Mouse (Mus musculus) adrenal gland, postnatal 14 days (tissue): ENCODE results near the gene Zfp281. TPM values are rescaled to one million over a fixed set of nuclear protein-coding genes. Genes with fewer than 3 reads are reported as not detected.

Experiments used
- DNase-seq: peaks from one replicate; pipeline ENCODE4 v3.0.0; 2021; ENCODE audit warnings: mixed read lengths
- total RNA-seq: library from RNA; stranded (reverse); gene quantifications from 2 replicates; pipeline ENCODE4 v1.2.3, GENCODE M21; 2021

Gene Zfp281
- total RNA-seq, 1 experiment from 2014 or later: 16.3 TPM

DNA sequence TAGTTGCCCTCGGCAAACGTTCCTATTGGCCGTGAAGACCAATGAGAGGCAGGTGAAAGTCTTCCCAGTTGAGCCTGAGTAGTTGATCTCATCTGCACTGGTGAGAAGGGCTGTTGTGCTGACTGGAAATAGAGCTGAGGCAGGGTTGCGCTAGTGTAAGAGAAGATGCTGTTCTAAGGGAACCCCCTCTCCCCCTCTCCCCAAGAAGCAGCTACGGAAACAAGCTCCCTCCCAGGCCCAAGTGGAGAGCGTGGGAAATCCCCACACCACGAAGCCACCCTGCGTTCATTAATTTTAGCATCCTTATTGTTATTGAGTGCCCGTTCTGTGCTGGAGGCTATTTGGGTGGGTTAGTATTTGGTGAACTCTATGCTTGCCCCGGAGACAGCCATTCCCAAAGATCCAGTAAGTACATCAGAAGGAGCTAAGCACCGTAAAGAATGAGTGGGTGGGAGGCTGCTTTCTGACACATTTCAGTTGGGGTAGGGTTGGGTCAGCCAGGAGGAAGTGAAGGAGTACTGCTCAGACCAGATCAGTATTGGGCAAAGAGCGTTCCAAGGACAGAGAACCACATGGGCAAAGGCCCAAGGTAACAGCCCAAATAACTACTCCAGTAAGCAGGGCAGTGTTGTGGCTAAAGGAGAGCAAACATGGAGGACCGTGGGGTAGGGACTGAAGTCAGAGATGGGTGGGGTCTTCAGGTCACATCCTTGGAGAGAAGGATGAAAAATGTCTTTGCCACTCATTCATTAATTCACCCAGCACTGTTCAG lies 33.9 kb downstream of the Zfp281 start:
- peak; percentile 35 for DNase-seq

DNA sequence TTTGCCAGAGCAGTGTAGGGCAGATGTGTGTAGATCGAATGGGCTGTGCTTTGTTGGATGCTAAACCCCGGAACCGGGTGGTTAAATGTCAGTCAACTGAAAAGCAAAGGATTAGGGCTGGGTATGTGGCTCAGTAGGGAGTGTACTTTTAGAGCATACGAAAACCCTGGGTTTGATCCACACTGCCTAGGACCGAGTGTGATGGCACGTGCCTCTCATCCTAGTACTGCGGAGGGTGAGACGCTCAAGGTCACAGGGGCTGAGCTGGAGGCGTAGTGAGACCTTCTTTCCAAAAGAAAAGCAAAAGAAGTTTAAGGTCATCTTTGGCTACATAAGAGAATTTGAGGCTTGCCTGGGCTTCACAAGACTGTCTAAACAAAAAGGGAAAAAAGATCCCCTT lies 34.6 kb downstream of the Zfp281 start:
- DNase-seq: peak; percentile 24

DNA sequence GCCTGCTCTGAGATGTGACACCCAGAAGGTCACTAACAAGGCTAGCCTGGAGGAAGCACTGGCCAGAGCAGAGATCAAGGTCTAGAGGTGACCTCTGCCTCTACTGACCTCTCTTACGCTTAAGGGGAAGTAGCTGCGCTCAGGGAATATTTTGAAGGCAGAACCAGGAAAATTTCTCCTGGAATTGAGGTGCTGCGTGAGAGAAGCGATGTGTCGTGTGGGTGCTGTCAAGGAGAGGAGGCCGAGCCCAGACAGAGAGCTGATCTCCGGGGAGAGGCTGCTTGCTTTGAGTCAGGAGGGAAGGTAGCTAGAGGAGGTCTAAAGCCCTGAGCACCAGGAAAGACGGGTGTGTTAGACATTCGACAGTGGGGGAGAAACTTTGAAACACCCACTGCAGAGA lies 35.2 kb downstream of the Zfp281 start:
- peak; percentile 28 for DNase-seq

DNA sequence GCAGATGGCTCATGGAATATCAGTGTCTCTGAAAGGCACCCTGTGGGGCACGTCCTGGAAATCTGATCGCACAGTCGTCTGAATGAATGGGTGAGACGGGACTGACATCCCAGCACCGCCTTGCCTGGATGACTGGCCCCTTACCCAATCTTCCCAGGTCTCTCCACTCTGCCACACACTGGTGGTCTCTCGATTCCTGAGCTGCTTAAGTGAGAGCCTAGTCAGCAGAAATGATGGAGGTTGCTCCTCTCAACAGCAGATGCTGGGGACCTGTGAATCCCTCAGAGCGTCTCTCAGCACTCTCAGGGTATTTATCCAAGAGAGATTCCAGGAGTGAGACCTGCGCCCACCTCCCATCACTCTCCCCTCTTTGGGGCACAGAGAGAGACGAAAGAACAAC lies 36.8 kb downstream of the Zfp281 start:
- DNase-seq: no peak

DNA sequence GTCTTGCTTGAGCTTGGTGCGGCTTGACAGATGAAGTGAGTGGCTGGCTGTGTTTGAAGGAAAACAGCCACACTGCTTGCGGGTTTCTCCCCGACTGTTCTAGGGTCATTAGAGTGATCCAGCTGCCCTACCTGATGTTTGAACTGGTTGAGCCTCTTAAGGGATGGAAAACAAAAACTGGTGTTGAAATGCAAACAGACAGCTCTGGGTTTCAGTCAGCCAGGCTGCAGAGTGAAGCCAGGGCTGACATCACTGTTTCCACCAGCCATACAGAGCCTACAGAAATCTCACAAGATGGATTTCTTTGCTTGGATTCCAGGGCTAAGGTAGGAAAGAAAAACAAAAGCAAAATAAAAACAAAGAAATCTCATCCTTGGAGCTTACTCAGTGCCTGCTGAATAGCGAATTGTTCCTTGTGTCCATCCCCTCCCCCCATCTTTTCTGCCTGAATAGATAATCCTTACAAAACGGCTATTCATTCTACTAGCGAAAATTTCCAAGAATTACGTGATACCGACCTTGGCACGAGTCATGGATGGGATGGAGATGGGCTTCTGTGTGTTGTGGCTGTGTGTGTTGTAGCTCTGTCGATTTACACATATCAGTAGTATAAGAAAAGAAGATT lies 37.4 kb downstream of the Zfp281 start:
- no peak for DNase-seq

DNA sequence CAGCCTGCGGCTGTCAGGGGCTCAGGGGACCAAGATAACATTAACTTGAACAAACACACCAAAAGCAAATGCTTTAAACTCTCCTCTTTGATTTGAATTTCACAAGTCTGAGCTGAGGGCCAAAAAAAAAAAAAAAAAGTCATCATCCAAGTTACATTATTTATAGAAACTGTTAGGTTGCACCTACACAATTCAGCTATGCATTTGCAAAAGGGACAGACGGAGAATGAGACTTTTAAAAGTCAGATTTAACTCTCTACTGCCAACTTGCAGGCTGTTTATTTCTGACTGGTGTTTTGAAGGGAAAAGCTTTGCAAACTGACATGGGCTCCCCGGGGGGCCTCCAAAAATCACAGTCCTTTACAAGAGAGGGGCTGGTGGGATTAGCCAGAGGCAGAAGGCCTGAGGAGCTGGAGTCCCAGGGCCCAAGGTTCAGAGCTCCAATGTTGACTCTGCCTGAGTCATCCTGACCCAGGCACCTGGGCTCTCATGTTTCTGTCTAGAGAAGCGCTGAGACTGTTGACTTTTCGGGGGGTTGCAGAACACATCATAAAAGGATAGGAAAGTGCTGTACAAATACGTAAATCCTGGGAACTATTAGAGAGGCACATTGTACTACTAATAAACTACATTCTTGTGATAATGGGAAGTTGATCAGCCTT lies 40.4 kb downstream of the Zfp281 start:
- DNase-seq: no peak

DNA sequence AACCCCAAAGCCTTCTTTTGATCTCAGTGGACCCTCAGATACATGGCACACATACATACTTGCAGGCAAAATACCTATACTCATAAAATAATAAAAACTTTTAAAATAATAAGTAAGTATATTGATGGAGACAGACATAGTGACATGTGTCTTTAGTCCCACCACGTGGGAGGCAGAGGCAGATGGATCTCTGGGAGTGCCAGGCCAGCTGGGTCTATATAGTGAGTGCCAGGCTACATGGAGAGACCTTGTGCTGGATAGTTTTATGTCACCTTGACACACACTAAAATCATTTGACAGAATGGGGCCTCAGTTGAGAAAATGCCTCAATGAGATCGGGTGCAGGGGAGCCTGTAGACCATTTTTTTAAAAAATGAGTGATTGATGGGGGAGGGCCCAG lies 41.8 kb downstream of the Zfp281 start:
- no peak for DNase-seq

DNA sequence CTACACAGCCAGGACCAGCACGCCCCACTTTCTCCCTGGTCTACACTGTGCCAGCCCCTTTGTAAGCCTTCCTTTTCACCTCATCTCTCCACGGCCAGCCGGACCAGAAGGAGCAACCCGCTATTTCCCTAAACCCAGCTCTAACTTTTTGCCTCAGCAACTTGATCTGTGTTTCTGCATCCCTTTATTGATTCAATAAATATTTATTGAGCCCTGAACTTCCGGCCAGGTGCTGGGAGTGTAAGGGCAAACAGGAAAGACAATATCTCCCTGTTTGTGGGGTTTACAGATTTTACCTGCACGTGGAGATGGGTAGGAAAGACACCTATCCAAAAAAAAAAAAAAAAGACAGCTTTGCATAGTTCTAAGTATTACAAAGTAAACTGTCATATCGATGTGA lies 45.2 kb downstream of the Zfp281 start:
- no peak for DNase-seq

DNA sequence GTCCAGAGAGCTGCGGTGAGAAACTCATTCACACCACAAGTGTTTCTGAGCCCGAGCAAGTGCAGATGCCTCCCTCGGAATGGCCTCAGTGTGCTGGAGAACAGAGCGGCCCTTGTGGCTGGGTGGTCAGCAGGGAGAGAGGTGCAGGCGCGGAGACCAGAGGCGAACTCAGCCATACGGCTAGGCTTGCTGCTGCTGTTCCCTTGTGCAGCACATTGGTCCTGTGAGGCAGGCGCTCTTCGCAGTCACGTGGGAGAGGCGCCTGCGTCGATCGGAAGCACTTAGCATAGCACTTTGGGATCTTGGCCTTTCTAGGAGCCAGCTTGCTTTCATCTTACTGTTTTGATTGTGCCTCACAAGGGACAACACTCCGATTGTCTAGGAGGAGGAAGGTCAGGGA lies 45.7 kb downstream of the Zfp281 start:
- no peak for DNase-seq

DNA sequence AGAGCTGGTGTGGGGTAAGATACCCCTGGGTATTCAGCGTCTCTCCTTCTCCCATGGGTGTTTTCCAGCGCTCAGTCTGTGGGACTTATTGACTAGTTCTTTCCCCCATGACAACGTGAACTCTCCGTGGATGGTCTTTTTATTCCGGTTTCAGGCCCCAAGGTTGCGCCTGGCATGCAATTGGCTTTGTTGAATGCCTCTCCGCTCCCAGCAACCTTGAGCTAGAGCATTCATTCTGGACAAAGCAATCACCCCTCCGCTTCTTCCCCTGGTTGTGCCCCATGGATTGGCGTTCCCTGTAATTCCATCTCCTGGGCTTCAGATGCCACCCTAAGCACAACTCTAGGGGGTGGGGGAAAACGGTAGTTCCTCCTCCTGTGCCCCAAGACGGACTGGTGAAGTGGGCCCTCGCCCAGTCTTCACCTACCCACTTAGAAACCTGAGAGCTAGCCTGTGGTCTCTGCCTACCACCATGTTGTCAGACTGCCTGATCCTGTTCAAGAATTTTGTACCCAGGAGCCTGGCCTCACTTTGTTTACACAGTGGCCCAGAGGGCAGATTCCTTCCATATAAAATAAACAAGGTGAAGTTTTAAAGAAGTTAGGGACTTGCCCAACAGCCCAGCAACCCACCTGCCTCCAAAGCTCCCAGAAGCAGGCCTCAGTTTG lies 47.2 kb downstream of the Zfp281 start:
- DNase-seq: peak; percentile 47

DNA sequence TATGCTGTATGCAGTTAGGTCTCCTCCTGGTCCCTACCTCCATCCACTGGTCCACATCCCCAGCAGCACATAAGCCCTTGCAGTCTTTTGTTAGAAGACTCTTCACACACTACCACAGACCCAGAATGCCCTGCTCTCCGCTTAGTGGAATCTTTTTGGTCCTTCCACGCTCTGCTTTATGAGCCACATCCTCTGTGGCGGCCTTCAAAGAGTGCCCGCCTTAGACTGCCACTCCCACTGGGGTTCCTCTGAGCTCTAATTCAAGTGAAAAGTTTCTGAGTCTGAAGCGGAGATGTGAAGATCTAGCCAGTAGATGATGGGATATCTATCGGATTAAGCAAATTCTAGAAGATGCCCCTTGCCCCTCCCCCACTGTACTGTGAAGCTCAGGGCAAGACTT lies 47.9 kb downstream of the Zfp281 start:
- no peak for DNase-seq

DNA sequence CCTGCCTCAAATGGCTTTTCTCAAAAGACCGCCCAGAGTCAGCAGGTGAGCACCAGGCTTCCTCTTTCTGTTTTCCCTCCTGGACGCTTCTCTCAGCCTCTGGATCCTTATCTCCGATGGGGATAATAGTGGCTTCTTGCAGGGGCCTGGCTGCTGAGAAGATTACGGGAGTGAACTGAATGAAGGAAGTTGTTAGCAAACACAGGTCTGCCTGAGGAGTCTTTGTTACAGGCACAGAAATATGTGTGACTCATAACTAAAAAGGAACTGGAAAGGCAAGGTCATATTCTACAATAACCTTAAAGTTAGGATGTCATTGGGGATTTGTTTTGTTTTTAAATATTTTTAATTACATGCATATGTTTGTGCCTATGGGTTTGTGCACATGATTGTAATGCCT lies 48.6 kb downstream of the Zfp281 start:
- no peak for DNase-seq

DNA sequence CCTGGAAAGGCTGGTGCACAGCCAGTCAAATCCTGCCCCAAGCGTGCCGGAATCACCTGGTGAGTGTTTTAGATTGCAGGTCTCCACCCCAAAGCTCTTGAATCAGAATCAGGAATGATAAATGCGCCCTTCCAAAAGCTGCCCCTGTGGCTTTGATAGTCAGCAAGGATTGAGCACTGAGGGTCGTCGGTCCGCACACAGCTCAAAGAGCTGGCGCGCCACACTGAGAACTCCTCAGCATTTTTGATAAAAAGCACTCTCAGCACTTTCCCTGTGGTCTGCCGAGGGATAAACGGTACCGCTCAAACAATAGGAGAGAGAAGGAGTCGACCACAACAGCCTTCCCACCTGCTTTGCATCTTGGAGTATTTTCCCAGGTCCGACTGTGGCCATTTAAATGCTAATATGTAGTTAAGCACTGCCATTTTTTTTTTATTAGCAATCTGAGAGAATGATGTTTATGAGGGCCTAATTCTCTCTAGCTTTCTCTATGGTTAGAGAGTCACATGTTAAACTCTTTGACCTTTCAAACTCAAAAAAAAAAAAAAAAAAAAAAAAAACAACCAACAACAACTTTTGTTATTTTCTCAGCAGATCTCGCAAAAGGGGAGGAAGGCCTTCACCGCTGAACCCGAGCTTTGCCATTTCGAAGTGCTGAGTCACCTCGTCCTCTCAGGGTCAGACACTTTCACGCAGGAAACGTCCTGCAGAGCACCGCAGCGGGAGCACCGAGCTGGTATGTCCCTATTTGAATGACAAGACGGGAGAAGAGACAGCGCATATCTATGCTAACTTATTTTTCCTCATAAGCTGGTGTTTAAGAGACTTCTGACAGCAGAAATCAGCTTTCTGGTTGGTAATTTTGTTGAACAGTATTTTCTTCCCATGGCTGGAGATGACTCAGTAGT lies 50.1 kb downstream of the Zfp281 start:
- DNase-seq: peak; percentile 57

DNA sequence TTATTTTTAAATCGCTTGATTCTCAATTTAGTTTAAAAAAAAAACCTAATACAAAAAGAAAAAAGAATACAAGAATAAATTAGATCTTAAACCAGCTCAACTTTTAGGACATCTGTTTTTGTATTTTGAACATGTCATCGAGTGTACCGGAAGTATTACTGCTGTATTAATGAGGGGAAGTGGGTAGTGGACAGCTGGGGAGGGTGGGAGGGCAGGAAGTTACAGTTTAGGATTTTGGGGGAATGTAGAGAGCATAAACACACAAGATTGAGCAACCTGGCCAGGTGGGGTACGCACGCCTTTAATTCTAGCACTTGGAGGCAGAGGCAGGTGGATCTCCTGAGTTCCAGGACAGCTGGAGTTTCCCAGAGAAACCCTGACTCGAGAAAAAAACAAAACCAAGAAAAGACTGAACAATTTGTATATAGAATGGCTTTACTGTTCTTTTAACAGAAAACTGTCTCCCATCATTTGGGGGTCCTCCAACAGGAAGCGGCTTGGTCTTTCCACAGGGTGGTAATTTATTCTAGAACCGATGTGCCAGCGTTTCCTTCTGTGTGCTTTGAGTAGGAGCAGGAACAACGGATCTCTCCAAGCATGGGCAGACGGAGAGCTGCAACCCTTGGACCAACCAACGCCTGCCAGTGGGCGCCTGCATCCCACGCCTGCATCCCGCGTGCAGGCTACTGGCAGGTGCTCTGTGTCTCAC lies 51.2 kb downstream of the Zfp281 start:
- no peak for DNase-seq

DNA sequence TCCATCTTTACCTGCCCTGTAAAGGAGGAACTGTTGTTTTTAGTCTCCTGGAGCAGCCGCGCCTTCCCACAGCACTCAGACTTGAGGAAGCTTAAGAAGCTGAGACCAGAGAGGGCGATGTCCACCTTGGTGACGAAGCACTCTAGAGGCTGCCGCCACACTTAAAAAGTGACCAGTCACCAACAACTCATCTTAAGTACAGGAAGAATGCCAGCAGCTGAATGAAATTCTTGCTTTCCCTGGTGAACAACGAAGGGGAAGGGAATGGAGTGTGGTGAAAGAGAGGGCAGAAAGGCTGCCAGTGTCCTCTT lies 51.7 kb downstream of the Zfp281 start:
- no peak for DNase-seq

DNA sequence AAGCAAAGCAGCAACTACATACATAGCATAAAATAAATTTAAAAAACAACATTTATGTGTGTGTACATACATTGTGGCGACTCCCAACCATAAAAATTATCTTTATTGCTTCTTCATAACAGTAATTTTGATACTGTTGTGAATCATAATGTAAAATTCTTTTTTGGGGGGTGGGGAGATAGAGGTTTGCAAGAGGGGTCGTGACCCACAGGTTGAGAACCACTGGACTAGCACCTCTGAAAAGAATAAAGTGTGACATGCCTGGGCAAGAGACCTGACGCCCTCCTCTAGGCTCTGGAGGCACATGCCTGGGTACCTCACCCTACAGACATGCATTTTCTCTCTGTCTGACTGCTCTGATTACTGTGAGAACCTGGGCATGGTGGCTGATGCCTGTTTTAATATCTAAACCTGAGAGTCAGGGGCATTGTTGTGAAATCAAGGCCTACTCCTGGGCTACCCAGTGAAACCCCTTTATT lies 53.2 kb downstream of the Zfp281 start:
- no peak for DNase-seq

DNA sequence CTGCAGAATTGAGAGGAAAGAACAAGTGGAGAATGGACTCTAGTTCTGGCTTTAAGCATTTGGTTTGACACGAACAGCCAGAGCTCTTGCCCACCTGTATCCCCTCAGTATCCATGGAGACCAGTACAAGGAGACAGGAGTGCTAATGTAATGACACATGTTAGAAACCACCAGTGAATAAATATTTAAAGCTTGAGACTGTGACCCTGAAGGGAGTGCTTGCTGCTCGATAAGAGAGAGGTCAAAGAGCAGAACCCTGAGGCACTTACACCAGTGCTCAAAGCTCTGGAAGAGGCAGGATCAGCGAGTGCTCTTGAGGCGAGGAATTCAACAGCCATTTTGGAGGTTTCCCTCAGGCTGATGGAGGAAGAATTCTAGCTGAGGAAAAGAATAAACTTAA lies 54.1 kb downstream of the Zfp281 start:
- no peak for DNase-seq
